Mouse (Mus musculus): ENCODE measurements around the gene Slc23a2.

The Slc23a2 gene

DNA sequence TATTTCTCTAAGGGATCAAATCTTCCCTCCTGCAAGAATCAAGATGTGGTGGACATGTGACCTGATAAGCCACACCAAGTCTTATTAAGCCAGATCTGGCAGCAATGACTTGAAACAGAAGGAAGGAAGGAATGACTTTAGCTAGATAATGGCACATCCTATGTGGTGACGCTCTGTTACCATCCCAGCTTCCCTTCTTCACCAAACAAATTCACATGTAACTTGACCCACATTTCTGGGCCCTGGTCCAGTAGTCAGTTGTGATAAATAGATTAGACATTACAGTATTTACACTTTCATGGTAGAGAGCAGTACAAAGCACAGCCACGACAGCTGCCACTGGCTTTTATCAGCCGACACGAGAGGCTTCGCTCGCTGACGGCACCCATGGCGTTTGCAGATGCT lies 89.6 kb downstream of the Slc23a2 start:
- no peak for ATAC-seq (ENCODE audit: insufficient number of reproducible peaks, low FRiP score, low TSS enrichment)

DNA sequence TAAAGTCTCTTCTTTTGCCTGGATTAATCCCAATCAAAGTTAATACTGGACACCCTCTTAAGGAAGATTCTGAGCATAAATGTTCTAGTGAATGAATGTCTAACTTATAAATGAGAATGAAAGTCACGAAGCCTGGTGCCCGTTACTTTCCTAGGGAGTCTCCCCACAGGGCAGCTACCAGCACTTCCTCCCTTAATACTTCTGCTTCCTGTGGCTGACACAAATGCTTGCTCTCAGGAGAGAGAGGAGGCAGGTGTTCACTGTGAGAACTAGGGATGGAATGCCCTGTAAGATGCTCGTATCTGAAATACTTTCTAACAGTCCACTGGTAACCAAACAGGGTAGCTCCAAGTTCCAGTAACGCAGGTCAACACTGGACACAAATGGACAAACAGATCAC lies 91.1 kb downstream of the Slc23a2 start:
- ATAC-seq (ENCODE audit: insufficient number of reproducible peaks, low FRiP score, low TSS enrichment) = no peak

DNA sequence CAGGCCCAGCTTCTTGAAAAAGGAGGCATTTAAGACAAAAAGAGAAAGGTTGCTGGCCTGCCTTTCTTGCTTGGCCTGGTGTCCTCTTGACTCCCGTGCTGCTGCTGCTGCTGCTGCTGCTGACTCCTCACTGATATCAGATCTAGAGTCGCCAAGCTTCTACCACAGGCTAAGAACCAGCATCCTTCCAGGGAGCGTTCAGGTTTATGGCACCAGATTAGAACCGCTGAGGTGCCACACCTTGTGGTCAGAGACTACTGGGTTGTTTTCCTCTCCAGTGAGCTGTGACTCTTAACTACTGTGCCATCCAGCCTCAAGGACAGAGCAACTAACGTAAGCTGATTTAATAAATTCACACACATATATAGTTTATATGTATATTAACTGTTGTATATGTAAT lies 93.1 kb downstream of the Slc23a2 start:
- no peak for ATAC-seq (ENCODE audit: insufficient number of reproducible peaks, low FRiP score, low TSS enrichment)

DNA sequence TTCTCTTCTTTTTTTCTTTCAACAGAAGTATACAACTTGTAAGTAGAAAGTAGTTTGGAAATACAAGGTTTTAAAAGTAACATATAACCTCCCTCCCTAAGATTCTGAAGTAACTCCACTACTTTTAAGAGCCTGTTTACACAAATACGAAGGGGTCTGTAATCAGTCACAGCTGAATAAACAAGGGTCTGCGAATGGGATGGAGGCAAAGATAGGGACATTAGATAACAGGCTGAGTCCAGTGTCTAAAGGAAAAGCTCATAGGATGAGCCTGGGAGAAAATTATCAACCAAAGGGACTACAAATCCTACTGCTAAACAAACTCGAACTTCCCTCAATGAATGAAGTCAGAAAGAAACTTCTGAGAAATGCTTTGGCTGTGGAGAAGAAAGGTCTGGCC lies 95.0 kb downstream of the Slc23a2 start:
- no peak for ATAC-seq (ENCODE audit: insufficient number of reproducible peaks, low FRiP score, low TSS enrichment)

DNA sequence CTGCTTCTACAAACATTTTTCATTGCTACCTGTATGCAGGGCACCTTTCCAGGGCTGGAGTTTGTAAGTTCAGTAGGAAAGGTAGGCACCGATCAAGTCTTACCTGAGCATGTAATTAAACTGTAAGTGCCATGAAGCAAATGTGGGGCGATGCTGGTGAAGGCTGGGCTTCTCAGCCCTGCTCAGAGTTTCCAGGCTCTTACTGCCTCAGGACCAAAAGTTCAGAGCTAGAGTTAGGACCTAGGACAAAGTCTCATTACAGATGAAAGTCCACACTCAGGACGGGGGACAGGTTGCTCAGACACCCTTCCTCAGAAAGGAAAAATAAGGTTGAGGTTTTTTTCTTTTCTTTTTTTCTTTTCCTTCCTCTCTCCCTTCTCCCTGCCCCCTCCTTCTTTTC lies 95.4 kb downstream of the Slc23a2 start:
- ATAC-seq (ENCODE audit: insufficient number of reproducible peaks, low FRiP score, low TSS enrichment) = no peak

DNA sequence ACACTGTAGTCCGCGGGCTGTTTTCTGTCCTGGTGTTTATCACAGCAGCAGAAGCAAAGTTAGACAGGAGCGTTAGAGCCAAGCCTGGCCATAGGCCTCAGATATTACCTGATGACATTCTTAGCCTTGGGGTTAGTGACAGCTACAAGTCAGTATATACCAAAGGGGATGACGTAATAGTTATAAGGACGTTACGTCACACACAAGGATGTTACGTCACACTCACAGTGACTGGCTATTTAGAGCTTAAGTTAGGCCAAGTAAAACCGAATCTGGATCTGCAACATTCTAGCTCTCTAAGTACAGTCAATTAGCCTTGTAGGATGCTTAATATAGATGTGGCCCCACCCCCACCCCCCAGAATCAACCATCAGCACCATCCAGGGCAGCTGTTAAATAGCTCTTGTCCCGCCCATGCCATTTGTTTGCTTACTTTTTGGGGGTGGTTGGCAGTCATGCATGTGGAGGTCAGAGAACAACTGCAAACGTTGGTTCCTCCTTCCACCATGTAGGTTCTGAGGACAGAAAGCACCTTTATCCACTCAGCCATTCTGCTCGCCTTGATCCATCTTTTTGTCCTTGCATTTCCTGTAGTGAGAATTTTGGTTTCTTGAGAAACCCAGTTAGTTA lies 96.7 kb downstream of the Slc23a2 start:
- no peak for ATAC-seq (ENCODE audit: insufficient number of reproducible peaks, low FRiP score, low TSS enrichment)

DNA sequence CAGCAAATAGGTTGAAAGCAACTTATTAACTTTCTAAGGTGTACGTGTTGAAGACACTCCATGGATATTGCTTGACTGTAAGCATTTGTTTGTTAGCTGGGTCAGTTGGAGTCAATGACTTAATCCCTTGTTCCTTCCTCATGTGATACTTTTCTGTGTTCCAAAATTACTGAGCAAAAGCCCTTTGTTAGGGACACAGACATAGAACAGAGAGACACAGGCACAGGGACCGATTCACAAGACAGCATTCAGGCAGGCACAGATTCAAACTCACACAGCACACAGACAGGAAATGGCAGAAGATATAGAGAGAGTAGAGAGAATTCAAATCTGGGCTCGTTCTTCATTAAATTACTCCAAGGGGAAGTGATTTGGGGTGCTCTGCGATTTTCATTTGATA lies 97.5 kb downstream of the Slc23a2 start:
- ATAC-seq (ENCODE audit: insufficient number of reproducible peaks, low FRiP score, low TSS enrichment) = no peak

DNA sequence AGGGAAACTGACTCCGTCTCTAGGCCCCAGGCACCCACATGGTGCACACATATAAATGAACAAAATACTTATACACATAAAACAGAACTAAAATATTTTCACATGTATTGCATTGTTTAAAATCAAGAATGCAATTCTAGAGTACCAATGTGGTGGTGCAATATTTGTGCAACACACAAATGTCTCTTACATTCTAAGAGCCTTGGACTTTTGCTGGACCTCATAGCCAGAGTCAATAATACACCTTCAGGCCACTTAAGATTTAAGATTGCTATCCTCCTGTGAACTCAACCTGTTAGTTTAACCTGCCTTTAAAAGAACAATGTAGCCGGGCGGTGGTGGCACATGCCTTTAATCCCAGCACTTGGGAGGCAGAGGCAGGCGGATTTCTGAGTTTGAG lies 98.2 kb downstream of the Slc23a2 start:
- no peak for ATAC-seq (ENCODE audit: insufficient number of reproducible peaks, low FRiP score, low TSS enrichment)

DNA sequence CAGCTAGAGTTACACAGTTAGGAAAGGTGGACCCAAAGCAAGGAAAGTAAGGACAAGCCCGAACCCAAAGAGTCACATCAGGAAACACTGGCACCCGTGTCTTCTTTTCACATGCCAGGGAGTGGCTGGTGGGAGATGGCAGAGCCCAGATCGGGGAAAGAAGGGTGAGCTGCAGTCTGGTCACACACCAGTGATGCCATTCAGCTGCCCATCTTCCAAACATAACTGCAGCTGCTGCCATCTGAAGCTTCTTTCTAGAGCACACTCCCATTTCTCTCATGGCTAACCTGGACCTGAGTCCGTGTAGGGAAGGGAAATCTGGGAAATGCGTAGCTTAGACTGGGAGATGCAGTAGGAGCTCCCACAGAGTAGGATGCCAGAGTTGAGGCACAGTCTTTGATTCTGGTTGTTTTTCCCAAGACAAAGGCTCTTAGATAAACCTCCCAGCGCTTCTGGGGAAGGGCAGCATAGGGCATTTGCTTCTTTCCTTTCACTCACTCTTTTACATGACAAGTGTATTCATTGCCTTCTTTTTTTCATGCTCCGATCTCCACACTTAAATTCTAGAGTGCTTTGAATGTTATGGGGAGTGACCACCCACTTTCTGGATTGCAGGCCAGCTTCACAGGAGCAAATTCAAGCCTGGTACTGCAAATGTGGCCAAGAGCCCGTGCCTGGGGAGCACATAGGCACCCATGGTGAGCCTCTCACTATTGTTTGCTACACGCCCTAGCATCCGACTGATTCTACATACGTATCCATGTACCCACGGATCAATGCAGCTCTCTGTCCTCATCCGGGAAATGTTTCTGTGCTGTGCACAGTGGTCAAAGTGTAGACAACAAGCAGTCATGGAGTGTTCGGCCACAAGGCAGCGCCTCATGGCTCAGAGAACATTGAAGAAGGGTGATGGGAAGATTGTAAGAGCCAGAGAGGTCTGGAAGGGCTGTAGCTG lies 100.3 kb downstream of the Slc23a2 start:
- no peak for ATAC-seq (ENCODE audit: insufficient number of reproducible peaks, low FRiP score, low TSS enrichment)

DNA sequence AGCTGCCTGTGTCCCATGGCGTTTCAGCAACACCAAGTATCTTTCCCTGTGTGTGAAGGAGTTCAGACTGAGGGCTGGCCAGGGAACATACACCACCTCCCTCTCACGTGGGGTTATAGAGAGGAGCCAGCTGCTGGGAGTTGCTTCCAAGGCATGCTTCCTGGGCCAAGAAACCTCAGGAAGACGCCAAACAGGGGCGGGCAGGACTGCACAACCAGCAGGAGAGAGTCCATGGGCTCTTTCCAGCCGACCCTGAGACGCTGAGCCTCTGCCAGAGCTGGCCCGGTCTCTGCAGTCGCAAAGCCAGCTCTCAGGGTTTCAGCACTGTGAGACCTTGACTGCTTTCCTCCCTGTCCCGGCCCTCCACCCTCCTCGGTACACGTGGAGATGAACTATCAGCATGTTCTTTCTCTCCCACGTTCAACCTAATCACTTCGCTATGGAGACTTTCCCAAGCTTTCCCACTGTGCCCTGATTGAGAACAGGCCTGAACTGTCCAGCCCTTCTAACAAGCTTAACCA lies 101.7 kb downstream of the Slc23a2 start:
- peak; percentile 65 for ATAC-seq (ENCODE audit: insufficient number of reproducible peaks, low FRiP score, low TSS enrichment)

DNA sequence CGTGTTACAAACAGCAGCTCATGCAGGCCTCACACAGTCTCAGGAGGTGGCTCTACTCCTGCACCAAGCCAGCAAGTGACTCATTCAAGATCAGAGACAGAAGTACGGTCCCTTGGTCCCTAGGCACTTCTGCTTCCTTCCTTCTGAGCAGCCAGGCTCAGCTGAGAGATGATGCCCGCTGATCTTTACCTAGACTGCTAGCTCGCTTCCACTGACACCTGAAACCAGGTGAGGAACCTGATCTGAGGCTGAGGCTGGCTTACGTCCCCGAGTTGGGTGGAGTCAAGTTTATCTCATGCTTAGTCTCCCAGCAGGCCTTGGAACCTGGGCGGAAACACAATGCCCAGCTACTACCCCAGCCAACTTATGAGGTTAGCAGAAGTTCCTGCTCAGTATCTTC lies 105.0 kb downstream of the Slc23a2 start:
- no peak for ATAC-seq (ENCODE audit: insufficient number of reproducible peaks, low FRiP score, low TSS enrichment)

DNA sequence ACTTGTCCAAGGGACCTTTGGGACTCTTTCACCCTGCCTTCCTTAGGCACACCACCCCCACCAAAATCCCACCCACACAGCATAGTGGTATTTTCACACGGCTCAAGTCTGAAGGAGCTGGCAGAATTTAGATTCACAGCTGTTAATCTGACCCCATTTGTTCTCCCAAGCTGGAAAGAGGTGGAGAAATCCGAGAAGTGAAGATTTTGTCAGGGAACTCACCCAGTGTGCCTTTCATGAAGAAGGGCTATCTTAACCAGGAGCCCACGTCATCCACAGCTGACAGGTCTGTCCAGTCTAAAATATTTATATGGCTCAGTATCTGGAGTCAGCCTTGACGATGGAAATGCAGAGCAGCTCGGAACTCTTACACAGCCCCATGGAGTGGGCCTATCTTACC lies 108.6 kb downstream of the Slc23a2 start:
- ATAC-seq (ENCODE audit: insufficient number of reproducible peaks, low FRiP score, low TSS enrichment) = no peak

DNA sequence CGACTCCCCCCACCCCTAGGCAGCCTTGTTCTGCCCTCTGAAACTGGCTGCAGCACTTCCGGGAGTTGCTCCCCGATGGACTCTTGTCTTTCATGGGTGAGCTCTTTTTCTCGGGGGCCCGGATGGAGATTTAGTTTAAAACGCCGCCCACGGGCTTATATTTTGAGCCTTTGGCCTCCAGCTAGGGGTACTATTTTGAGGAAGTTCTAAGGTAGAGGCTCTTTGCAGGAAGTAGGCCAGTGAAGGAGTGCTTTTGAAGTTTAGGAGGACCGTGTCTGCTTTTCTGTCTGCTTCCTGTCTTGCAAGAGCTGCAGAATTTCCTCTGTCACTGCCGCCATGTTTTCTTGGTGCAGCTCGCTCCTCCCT lies 109.5 kb downstream of the Slc23a2 start:
- no peak for ATAC-seq (ENCODE audit: insufficient number of reproducible peaks, low FRiP score, low TSS enrichment)

DNA sequence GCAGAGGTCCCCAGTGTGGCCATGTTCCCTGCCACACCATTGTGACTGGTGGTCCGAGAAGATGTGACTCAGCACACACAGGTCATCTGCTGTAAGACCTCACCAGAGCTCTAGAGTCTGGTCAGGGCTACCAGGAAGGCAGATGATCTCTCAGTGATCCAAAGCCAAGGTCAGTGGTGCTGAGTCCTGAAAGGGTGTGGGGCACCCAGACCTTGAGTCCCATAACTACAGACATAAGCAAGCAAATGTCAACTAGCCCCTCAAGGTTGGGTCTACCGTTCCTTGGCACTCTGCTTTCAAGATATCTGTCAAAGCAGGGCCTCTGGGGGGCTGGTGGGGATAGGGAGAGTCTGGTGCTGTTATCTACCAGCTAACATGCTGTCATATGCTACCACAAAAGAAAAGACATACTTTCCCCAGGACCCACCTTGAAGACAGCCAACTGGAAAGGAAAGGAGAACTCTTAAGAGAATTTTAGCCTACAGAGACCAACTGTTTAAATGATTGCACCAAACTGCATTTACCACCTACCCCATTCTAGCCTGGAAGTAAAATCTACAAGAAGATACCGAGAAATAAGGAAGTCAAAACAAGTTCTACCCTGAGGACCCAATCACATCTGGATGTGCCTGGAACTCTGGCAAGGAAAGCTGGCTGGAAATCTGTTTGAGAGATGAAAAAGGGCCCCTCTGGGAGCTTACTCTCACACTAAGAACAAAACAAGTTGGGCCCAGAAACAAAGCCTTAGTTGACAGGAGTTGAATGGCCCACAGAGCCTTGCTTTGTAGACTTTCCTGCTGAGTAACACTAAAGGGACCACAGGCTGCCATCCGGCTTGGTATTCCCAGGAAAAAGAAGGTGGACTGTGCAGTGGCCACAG lies 110.1 kb downstream of the Slc23a2 start:
- ATAC-seq (ENCODE audit: insufficient number of reproducible peaks, low FRiP score, low TSS enrichment) = no peak

DNA sequence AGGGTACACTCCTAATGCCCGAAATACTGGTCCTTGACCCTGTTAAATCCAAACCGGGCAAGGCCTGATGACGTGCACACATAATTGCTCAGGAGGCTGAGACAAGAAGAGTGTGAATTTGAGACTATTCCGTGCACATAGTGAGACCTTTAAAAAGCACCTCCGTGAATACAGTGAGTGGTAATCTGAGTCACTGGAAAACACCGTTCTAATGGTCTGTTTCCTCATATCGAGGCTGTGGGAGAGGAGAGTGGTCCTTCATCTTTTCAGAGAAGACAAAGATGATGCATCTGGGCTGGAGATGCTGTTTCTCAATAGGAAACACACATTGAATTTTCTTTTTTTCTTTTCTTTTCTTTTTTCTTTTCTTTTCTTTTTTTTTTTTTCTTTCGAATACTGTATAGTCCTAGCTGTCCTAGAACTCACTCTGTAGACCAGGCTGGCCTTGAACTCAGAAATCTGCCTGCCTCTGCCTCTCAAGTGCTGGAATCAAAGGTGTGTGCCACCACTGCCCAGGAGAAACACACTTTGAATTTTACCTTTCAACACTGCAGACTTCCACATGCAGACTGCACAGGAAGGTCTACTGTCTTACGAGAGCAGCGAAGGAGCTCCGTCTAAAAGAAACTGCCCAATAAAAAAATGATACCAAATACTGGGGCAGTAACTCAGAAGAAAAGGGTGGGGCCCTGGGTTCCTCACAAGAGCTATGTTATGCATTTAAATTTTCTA lies 113.4 kb downstream of the Slc23a2 start:
- no peak for ATAC-seq (ENCODE audit: insufficient number of reproducible peaks, low FRiP score, low TSS enrichment)

DNA sequence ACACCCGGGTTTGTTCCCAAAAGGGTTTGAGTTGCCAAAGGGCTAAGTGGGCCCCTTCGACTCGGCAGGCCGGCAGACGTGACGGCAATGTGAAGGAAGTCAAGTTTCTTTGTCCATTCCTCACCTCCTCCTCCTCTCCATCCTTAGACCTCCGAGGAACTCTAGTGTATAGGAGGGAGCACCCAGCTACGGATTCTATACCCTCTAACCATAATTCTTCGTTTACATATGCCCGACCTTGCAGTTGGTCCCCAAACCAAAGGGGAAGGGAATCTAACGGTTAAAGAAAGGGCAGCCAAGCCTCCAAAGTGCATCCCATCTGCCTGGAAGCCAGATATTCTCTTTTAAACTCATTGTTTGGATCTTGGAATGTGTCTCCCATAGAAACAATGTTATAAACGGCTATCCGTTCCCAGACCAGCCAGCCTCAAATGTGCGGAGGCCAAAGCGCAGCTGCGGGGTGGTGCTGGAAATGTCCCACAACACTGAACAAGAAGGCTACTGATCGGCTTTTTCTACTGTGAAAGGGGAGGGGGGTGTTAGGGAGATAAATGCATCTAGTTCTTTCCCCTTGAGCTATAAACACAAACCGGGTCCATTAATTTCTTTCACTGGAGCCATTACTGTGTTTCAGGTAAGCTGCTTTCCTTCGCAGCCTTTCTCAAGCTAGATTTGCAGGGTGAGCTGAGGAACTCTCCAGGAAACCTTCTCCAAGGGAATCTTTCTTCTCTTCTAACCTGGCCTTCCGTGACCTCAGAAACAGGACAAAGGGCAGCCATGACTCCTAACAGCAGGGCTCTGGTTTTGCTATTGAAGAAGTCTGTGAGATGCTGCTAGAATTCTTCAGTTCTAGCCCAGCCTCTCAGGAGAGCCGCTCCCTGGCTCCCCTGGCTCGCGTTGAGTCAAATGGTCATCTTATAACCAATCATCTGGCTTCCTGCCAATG lies 114.2 kb downstream of the Slc23a2 start:
- ATAC-seq (ENCODE audit: insufficient number of reproducible peaks, low FRiP score, low TSS enrichment) = no peak

DNA sequence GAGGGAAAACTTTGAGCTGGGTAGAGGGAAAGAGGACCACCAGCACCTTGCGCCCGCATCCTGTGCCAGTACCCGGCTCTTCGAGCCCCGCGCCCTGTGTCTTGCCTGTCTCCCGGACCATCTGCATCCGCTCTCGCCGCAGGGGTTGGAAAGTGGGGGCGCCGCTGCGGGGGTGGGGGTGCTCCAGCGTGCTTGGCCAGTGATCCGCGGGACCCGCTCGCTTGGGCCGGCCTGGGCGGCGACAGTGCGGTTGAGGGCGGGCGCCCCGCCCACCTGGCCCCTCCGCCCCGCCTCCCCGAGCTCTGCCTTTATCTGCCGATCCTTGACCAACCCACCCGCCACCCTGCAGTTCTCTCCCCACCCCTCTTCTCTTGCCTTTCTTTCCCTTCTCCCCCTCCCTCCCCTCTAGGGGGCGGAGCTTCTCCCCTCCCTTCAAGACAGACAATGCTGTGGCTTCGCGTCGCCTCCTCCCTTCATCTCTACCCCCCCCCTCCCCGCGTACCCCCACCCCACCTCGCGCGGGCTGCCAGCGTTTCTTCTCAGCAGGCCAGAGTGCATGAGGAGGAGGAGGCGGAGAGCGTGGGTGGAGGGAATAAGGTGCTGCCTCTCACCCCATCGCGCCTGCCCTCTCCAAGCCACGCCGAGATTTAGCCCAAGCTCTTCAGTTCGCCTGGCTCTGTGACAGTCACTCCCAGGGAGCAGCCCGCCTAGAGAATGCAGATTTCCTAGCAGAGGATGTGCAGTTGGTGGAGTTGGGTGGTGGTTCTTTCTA lies 115.1 kb downstream of the Slc23a2 start, which contains the start of gene Rassf2:
Rassf2 (minus strand) TSS at position 613 of the 772 bp plus-strand sequence.
- ATAC-seq (ENCODE audit: insufficient number of reproducible peaks, low FRiP score, low TSS enrichment) = 0 out of 2 replicates have a peak, but pooled peaks have one; percentile 45

All from cerebellum, adult (tissue).